Mouse (Mus musculus): ENCODE measurements around the gene Inpp5a.

Inpp5a gene

DNA sequence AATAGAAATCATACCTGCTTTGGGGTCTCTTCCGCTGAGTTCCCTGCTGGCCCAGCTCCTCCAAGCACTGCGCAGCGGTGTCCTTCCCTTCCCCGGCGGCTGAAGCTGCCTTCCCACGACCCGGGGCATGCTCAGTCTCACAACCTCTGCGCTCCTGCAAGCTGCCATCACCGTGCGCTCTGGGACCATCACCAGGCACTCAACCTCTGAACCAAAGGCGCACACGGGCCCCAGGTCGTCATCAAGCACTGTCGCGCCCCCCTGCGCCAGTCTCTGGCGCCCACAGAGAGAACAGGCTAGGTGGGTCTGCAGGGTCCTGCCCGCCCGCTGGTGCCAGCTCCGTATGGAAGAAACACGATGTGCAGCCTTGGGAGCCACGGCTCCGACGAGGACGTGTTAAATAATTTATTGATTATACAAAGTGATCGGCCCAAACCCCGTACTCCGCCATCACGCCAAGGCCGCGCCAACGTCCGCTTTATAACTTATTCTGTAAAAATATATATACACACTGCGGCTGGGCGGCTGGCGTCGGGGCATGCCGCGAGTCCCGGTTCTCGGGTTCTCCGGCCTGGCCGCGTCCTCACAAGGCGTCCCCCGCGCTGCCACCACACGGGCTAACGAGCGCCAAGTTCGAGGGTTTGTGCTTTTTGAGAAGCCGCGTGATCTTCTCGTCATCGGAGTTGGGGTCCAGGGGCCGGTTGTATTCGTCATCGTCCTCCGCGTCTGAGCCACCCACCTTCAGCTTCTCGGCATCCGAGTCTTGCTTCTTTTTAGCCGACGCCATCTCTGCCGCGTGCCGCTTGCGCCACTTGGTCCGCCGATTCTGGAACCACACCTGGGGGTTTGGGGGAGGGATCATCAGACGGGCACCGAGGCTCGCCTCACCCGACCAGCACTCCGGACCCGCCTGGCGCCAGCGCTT lies 192.2 kb downstream of the Inpp5a start:
- DNase-seq (ENCODE audit: low read depth, low spot score): no peak

DNA sequence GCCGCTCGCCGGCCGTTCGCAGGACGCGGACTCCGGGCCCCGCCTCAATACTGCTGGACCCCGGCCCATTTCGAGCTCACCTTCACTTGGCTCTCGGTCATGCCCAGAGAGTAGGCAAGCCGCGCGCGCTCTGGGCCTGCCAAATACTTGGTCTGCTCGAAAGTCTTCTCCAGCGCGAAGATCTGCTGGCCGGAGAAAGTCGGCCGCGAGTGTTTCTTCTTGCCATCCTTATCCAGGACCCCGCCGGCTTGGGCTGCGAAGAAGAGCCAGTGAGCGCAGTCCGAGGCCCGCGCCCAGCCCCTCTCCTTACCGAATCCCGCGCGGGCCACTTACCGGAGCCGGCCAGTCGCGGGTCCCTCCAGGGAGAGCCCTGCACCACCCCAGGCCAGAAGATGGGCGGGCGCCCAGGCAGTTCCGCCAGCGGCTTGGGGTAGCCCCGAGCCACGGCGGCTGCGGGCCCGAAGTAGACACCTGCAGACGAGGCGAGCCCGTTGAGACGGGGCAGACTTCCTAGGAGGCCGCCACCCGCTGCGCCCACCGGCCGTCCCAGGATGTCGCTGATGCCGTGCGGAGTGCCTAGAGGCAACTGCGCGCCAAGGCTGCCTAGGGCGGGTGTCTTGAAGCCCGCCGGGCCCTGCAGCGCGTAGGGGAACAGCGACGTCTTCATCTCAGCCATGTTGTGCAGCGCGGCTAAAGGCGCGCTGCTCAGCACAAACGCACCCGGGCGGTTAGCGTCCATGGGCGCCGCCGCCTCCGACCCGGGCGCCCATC lies 193.1 kb downstream of the Inpp5a start:
- no peak for DNase-seq (ENCODE audit: low read depth, low spot score)

DNA sequence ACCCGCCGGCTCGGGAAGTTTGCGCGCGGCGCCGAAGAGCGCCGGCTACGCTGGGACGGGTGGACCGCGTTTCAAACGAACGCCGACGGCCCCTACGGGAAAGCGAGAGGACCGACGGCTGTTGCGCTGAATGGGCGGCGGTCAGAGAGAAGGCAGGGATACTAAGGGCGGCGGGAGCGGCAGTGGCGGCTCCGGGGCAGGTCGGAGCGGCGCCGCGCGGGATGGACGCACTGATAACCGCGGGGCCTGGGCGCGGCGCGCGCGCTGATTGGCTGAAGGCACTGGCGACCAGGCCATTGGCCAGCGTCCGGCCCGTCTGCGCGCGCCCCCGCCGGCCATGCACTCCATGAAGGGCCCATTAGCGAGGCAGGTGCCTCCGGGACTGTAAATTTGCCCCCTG lies 193.7 kb downstream of the Inpp5a start, which contains the start of gene Nkx6-2:
Gene Nkx6-2, minus strand, starts transcription at position 203 of the 400 bp plus-strand sequence.
- DNase-seq (ENCODE audit: low read depth, low spot score): no peak

DNA sequence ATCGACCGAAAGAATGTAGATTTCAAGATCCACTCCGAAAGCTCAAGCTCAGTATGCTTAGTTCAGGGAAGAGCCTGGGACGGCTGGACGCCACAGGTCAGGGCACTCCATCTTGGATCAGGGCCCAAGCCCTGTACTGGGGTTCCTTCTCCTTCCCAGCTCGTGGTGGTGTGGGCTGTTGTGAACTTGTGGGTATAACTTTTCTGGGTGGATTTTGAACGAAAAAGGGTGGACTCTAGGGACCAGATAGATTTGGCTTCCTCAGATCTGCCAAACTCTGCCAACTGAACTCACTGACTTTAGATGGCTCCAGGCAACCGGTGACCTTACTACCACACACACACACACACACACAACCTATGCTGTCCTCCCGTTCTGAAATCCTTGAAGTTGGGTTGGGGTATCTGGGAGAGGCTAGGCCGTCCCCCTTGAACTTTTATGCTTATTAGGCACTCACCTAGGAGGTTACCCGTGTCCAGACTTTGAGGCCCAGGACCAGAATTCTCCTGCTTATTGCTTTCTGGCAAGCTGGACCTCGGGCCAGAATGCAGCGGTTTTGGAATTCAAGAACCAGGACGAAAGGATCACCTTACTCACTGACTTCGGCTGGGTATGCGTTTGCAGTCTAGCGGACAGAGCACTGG lies 194.3 kb downstream of the Inpp5a start:
- no peak for DNase-seq (ENCODE audit: low read depth, low spot score)

DNA sequence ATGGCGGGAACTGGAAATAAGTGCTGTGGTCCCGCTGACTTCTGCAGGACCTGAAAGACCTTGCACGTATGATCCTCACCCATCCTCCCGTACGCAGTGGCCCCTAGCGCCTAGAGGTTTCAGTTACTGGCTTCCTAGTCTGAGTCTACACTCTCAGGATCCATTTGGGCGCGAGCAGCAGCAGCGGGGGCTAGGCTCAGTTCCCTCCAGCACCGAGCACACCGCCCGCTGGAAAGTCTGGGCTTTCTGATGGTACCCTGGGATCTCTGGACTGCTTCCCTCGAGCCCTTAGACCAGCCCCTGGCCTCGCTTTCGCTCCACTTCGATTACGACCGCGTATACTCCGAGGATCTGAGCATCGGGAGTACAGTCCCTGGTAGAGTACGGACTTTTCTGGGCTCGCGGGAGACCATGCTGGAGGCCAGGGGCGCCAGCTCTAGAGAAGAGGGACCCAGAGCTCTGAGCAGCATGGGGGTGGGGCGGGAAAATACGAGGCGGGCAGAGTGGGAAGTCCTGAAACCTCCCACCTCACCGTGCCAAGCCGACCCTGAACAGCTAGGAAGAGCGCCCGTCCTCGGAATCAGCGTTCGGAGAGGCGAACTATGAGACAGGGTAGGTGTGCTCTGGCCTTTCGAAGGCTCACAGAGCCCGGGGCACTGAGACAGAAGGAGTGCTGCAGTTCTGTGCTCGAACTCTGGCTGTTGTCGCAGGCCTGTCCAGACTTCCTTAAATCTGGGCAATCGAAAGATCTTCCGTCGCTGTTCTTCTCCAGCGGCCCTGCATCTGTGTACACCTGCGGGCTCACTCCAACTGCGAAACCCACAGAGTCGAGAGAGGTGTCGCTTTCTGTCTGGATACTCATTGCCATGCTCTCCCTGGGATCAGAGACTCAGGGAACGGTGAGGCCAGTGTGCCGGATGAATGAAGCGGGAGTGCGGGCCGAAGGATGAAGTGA lies 195.6 kb downstream of the Inpp5a start:
- no peak for DNase-seq (ENCODE audit: low read depth, low spot score)

DNA sequence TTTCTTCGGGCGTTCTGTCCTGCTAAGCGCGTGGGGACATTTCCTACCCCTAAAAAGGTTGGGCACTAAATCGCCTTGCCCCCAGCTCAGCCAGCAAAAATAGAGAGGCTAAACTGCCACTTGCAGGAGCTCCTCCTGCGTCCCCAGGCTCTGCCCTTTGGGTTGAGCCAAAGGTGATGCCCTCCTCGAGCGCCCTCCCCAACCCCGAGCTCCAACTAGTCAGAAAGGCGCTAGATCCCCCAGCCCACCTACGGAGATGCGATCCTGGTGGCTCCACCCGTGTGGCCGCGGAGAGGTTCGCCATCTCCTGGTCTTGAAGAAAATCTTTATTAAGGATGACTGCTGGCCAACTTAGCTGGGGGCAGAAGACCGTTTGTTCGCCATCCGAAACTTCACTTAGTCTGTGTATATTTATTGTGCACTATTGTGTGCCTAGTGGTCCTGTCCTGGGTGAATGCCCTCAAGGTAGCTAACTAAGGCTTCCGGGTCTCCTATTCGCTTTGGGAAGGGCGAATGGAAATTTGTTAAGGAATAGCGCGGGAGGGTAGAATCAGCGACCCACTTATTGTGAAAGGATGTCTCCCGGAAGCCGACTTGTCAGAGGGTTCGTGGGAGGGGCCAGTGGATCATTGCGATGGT lies 196.4 kb downstream of the Inpp5a start:
- DNase-seq (ENCODE audit: low read depth, low spot score): no peak

DNA sequence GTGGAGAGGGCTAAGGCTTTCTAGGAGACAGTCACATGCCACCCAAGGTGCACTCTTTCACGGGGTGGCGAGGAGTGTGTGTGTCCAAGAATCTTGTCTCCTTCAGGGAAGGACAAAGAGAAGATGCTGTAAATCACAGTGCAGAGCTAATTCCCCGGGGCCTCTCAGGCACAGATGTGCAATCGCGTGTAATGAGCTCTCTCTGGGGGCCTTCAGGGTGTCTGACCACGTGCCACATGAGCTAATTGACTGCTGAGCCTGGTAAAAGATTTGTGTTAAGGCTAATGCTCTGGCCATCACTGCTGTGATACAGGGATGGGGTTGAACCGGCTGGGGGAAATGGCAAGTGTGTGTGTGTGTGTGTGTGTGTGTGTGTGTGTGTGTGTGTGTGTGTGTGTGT lies 199.0 kb downstream of the Inpp5a start:
- DNase-seq (ENCODE audit: low read depth, low spot score): no peak

DNA sequence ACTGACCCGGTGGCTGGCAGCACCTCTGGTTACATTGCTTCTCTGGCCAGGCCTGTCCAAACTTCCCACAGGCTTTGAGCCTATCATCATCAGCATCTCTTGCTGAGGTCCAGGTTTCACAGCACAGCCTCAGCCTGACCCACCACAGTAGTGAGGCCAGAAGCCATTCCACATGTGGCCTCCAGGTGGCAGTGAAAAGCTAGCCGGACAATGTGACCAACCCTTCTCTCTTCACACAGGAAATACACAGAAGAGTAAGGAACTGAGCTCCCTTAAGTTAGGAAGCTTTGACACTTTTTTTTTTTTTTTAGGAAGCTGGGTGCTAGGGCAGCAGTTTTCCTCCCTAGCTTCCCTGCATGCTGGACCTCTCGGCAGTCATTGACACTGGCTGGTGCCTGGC lies 201.4 kb downstream of the Inpp5a start:
- peak; percentile 68 for DNase-seq (ENCODE audit: low read depth, low spot score)

DNA sequence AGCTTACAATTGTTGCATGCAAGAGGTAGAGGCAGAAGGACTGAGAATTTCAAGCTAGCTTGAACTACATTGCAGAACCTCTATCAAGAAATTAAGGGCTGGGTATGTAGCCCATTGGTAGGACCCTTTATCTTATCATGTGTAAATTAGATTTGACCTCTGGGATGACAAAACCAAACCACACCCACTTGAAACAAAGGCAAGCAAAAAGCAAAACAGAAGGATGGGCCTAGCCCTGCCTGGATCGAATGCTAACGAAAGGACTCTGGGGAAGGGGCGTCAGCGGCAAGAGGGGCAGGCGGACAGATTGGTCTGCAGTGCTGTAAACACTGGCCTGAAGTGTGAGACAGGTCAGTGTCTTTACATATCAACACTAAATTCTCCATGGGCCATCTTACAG lies 202.4 kb downstream of the Inpp5a start:
- DNase-seq (ENCODE audit: low read depth, low spot score): no peak

DNA sequence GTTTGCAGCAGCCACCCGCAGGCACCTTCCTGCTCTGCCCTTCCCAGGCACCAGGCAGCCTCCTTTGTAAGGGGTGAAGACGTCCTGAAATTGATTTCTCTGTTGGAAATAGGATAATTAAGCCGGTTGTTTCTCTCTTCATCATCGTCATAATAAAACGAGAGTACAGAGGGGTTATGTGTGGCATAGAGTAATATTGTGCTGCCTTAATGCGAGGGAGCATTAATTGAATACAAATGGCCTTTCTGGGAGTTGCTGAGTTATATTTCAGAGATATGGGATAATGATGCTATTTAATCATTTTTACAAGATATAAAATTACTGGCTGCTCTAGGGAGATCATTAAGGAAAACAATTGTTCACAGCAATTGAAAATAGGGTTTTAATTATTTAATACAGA lies 206.4 kb downstream of the Inpp5a start:
- no peak for DNase-seq (ENCODE audit: low read depth, low spot score)

DNA sequence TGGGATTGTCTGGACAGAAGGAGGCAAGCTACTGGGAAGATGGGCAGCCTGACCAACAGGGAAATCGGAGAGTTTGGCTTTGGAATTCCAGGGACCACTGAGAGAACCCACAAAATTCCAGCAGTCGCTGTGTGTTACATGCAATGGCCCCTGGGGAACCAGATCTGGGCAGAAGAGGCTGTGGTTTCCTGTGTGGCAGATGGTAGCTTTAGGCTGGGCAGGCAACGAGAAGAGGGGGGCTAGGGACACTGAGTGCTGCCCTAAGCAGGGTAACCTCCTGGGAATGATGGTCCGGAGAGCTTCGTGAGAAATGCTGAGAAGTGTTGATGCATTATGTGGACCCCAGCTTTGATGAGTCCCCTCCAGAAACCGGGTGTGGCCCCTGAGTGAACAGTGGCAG lies 207.0 kb downstream of the Inpp5a start:
- peak; percentile 21 for DNase-seq (ENCODE audit: low read depth, low spot score)

DNA sequence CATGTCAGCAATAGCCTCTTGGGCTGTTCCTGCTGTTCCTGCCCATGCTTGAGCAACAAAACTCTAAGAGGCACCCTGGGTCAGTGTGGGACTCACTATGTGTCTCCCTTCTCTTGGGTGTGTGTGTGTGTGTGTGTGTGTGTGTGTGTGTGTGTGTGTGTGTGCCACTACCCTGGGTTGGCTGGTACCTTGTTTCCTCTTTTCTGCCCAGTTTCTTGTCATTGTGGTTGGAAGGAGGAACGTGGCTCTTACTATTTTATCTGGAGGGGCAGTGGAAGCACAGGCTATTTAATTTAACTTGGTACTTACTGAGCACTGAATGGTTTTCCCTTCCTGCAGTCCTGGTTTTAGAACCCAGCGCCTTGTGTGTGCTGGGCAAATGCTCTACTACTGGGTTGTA lies 221.4 kb downstream of the Inpp5a start:
- DNase-seq (ENCODE audit: low read depth, low spot score): no peak

DNA sequence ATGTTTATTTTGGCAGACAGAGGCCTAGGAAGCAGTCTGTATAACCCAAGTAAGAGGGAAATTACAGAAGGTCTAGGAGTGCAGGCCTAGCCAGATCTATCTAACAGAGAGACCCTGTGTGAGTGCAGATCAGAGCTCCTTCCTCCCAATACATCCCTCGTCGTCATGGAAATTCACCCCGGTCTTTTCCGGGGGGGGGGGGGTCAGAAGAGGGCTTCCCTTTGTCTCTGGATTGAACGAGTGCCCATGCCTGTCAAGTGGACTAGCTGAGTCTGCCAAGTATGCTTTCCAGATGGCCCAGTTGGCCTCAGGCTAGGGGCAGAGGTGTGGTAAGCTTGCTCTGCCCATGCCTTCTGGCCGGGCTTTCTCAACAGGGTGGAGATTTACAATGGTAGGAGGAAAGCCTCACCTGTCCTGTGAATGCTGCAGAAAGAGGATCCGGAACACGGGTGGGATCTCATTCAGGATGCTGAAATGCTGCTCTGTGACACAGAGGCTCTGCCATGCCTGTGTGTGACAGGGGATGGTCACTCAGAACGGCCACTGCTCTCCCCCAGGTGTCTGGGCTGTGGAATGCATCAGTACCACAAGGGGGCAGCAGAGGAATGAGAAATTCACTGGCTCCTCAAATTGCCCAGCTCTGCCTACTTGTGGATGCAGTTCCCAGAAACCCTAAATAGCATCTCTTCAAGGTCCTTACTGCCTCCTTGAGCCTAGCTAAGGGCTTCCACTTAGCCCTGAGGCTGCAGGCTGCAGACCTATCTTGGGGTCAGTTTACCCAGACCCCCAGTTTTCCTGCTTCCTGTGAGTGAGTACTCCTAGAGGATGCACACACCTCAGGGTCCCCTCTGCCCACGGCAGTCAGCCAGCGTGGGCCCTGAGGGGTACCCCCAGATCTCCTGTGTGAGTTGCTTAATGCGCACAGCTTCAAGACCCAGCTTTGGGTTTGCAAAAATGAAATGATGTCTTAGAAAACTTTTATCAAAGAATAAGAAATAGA lies 227.2 kb downstream of the Inpp5a start:
- DNase-seq (ENCODE audit: low read depth, low spot score): peak; percentile 80

DNA sequence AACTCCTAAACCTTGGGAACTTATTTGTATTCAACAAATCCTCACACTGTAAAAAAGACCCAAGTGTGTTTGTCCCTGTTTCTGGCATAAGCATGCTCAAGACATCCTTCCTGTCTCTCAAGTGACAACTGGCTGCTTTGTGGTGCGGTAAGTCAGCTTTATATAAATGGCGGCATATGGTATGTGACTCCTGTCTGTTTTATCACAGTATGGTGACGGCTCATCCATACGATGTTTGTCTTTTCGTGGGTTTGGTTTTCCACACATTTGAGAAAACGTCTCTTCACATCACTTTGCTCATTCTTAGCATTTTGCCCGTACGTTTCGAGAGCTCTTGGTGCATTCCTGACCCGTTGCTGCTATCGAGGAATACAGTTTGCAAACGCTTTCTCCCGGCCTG lies 233.7 kb downstream of the Inpp5a start:
- DNase-seq (ENCODE audit: low read depth, low spot score): no peak

DNA sequence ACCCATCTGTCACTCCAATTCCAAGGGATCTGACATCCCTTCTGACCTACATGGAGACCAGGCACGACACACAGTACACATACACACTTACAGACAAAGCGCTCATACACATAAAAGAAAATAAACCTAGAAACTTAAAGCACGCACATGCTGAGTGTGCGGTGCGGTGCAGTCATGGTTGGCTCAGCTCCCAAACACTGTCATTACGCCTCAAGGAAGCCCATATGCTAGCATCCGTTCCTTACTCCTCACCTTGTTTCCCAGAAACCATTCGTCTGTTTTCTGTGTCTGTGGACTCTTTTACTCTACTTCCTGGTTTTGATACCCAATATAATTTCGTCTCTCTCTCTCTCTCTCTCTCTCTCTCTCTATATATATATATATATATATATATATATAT lies 236.2 kb downstream of the Inpp5a start:
- no peak for DNase-seq (ENCODE audit: low read depth, low spot score)

Measured in 3T3-L1 (cell line).